Mouse (Mus musculus) E14TG2a.4 (cell line): Measurements from ENCODE around the gene Zfp963.

ENCODE experiments used
- CTCF ChIP-seq: conservative IDR thresholded peaks from 2 replicates; pipeline ENCODE4 v1.5.1; 2014; ENCODE audit warnings: low read length
- NANOG ChIP-seq: IDR thresholded peaks from 2 replicates; pipeline ENCODE4 v1.6.1; 2014; ENCODE audit warnings: borderline replicate concordance, low read length, mixed read lengths
- POU5F1 ChIP-seq: IDR thresholded peaks from 2 replicates; pipeline ENCODE4 v1.6.1; 2014; ENCODE audit warnings: low read length, borderline replicate concordance

- TF ChIP-seq CTCF (no peak), NANOG (no peak), POU5F1 (no peak)
Observed at GRCm38 (mm10) chr8:69774503-69775148, 24.9 kb upstream of the Zfp963 start, which contains the start of gene Gm20422.
